Mouse (Mus musculus): ENCODE data around the gene A630076J17Rik.

- TF ChIP-seq POLR2A (IDR thresholded peaks at IDR 0.05; ENCODE audit: insufficient read depth, low read depth, low read length) (no peak), CTCF (IDR thresholded peaks at IDR 0.05; ENCODE audit: insufficient read depth, low read depth, low read length) (no peak)
Measured at GRCm38 (mm10) chr3:107217101-107217480, 13.3 kb upstream of the A630076J17Rik start.

All from olfactory bulb, adult 2 months (tissue).